Mouse (Mus musculus) lung, postnatal 0 days (tissue): ENCODE measurements around the gene Fam189a1. TPM values are rescaled to one million over a fixed set of nuclear protein-coding genes. Genes with fewer than 3 reads are reported as not detected.

Experiments used
- ATAC-seq: fragments of 200-750 bp; cut with Nextera tagmentation; 2 replicates; pipeline ENCODE4 v1.8.0; 2017; ENCODE audit warnings: moderate library complexity
- DNase-seq: peaks from one replicate; pipeline ENCODE4 v3.0.0-alpha.2; 2016; ENCODE audit warnings: low spot score
- H3K27ac ChIP-seq: fragments of 300-500 bp; sonication (generic); 2 replicates; pipeline ENCODE4 v1.5.1; 2014; ENCODE audit warnings: antibody characterized with exemption, mild to moderate bottlenecking, low read length, mixed read lengths
- H3K27me3 ChIP-seq: fragments of 300-500 bp; sonication (generic); replicated peaks from 2 replicates; pipeline ENCODE4 v1.6.1; 2014; ENCODE audit warnings: low read length, mixed read lengths; ENCODE audit not compliant: insufficient read depth
- H3K36me3 ChIP-seq: fragments of 300-500 bp; sonication (generic); 2 replicates; pipeline ENCODE4 v1.6.1; 2014; ENCODE audit warnings: low read length, mixed read lengths; ENCODE audit not compliant: insufficient read depth
- H3K4me1 ChIP-seq: fragments of 300-500 bp; sonication (generic); 2 replicates; pipeline ENCODE4 v1.6.1; 2014; ENCODE audit warnings: antibody characterized with exemption, low read depth, low read length, mixed read lengths; ENCODE audit not compliant: insufficient read depth
- H3K4me2 ChIP-seq: fragments of 300-500 bp; sonication (generic); replicated peaks from 2 replicates; pipeline ENCODE4 v1.6.1; 2014; ENCODE audit warnings: low read depth, mild to moderate bottlenecking, low read length, moderate library complexity, mixed read lengths
- H3K4me3 ChIP-seq: fragments of 300-500 bp; sonication (generic); 2 replicates; pipeline ENCODE4 v1.5.1; 2014; ENCODE audit warnings: low read depth, low read length
- H3K9ac ChIP-seq: fragments of 300-500 bp; sonication (generic); replicated peaks from 2 replicates; pipeline ENCODE4 v1.6.1; 2014; ENCODE audit warnings: low read depth, mild to moderate bottlenecking
- H3K9me3 ChIP-seq: fragments of 300-500 bp; sonication (generic); 2 replicates; pipeline ENCODE4 v1.6.1; 2016; ENCODE audit warnings: low read length, mixed read lengths
- CTCF ChIP-seq: IDR thresholded peaks from 2 replicates; pipeline ENCODE4 v1.5.1; 2016; ENCODE audit warnings: antibody characterized with exemption, mild to moderate bottlenecking
- EP300 ChIP-seq: IDR thresholded peaks from 2 replicates; pipeline ENCODE4 v1.6.1; 2016; ENCODE audit warnings: antibody characterized with exemption, mild to moderate bottlenecking, control low read depth
- WGBS: fragments of 180-500 bp; shearing (Covaris S2); extraction: QIAGEN DNeasy Blood & Tissue Kit; methylation state at CpG from one replicate; pipeline ENCODE4 v1.1.7; 2014; 5-methylcytosine and 5-hydroxymethylcytosine counted together
- polyA plus RNA-seq: library from polyadenylated mRNA; unstranded; fragments of >200 nt; fragmentation: Nextera tagmentation; extraction: Ambion mirVana; gene quantifications from 2 replicates; pipeline ENCODE4 v1.2.1, GENCODE M21; 2015

Fam189a1 gene
- polyA plus RNA-seq, 1 experiment from 2014 or later: 0.07 TPM

DNA sequence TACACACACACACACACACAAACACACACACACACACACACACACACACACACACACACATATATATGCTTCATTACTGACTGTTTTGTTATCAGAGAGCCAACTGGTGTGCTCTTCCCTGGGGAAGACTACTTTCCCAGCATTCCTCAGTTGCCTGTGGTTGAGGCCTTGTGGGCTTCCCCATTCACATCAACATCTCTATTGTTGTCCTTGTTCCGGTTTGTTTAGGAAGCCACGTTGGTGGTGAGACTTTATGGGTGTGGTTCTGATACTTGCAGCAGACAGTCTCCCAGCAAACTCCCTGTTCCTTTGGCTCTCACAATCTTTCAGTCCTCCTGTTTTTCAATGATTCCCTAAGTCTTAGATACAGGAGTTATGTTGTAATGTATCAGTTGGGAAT lies 204.2 kb downstream of the Fam189a1 start:
- no peak overlapping the region for H3K27ac ChIP-seq
- H3K4me2 ChIP-seq: no peak overlapping the region
- TF ChIP-seq EP300: no peak
- no peak for TF ChIP-seq CTCF
- DNase-seq: no peak
- H3K4me3 ChIP-seq: no peak overlapping the region
- no peaks in the 10 kb centered on the region for H3K36me3 ChIP-seq
- H3K9me3 ChIP-seq: no peaks in the 10 kb centered on the region
- H3K9ac ChIP-seq: no peak overlapping the region
- no peaks in the 10 kb centered on the region for H3K4me1 ChIP-seq
- 52% methylated on average over 2 of the region's 2 CpGs for WGBS
- ATAC-seq: no peak
- H3K27me3 ChIP-seq: no peaks in the 10 kb centered on the region

DNA sequence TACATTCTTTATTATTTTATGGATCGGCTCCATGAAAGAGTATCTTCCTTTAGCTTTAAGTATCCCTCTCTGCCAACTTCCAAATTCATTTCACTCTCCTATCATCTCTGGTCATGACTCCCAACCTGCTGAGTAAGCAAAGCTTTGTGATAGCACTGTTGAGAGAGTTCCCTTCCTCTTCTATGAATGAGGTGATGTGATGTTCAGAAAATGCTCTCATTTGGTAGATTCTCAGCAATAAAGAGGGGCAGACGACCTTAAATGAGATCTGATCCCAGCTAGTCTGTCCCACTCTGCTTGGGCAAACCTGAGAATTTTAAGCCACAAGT lies 205.6 kb downstream of the Fam189a1 start:
- TF ChIP-seq EP300 (no peak), CTCF (no peak)
- WGBS: 51% methylated on average over 2 of the region's 2 CpGs
- H3K9ac ChIP-seq: no peak overlapping the region
- DNase-seq (no peak), ATAC-seq (no peak)
- no peaks in the 10 kb centered on the region for H3K4me1 ChIP-seq
- no peak overlapping the region for H3K27ac ChIP-seq
- H3K4me2 ChIP-seq: no peak overlapping the region
- no peak overlapping the region for H3K4me3 ChIP-seq
- H3K36me3 ChIP-seq: no peaks in the 10 kb centered on the region
- no peaks in the 10 kb centered on the region for H3K9me3 ChIP-seq
- no peaks in the 10 kb centered on the region for H3K27me3 ChIP-seq

- no peak overlapping the region for H3K4me2 ChIP-seq
- no peak overlapping the region for H3K4me3 ChIP-seq
- TF ChIP-seq CTCF (peak; percentile 79), EP300 (no peak)
- no peaks in the 10 kb centered on the region for H3K27me3 ChIP-seq
- H3K36me3 ChIP-seq: no peaks in the 10 kb centered on the region
- DNase-seq (peak; percentile 32), ATAC-seq (no peak)
- 34% methylated on average over 12 of the region's 12 CpGs for WGBS
- no peak overlapping the region for H3K9ac ChIP-seq
- H3K4me1 ChIP-seq: no peaks in the 10 kb centered on the region
- H3K9me3 ChIP-seq: no peaks in the 10 kb centered on the region
- no peak overlapping the region for H3K27ac ChIP-seq
These were observed 206.2 kb downstream of the Fam189a1 start for GRCm38 (mm10) chr7:64949910-64950770.

DNA sequence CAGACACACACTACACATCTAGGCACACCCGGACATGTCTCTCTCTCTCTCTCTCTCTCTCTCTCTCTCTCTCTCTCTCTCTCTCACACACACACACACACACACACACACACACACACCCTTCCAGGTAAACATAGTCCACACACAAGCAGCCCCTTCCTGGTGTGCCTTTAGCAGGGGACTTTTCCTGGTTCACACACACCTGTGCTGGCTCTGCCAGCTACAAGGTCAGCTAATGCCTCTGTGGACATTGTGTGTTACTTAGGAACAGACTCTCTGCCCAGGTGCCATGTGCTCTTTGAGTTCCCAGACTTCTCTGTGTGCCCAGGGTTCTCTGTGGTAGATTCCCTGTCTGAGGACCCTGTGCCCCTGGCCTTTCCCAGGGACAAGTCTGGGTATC lies 206.9 kb downstream of the Fam189a1 start:
- no peaks in the 10 kb centered on the region for H3K36me3 ChIP-seq
- 47% methylated on average over 1 of the region's 1 CpGs for WGBS
- no peak overlapping the region for H3K4me3 ChIP-seq
- no peaks in the 10 kb centered on the region for H3K4me1 ChIP-seq
- ATAC-seq (no peak), DNase-seq (no peak)
- H3K9ac ChIP-seq: no peak overlapping the region
- no peak for TF ChIP-seq EP300
- TF ChIP-seq CTCF: no peak
- no peaks in the 10 kb centered on the region for H3K9me3 ChIP-seq
- no peaks in the 10 kb centered on the region for H3K27me3 ChIP-seq
- no peak overlapping the region for H3K4me2 ChIP-seq
- H3K27ac ChIP-seq: no peak overlapping the region

GRCm38 (mm10) chr7:64944686-64945085 lies 211.7 kb downstream of the Fam189a1 start:
- Histone ChIP-seq H3K4me2 (no peak overlapping the region), H3K9me3 (no peaks in the 10 kb centered on the region), H3K27me3 (no peaks in the 10 kb centered on the region), H3K4me1 (no peaks in the 10 kb centered on the region), H3K4me3 (no peak overlapping the region), H3K27ac (no peak overlapping the region), H3K9ac (no peak overlapping the region), H3K36me3 (no peaks in the 10 kb centered on the region)
- no peak for DNase-seq
- no peak for ATAC-seq
- TF ChIP-seq EP300 (no peak), CTCF (no peak)
- 69% methylated on average over 5 of the region's 5 CpGs for WGBS

DNA sequence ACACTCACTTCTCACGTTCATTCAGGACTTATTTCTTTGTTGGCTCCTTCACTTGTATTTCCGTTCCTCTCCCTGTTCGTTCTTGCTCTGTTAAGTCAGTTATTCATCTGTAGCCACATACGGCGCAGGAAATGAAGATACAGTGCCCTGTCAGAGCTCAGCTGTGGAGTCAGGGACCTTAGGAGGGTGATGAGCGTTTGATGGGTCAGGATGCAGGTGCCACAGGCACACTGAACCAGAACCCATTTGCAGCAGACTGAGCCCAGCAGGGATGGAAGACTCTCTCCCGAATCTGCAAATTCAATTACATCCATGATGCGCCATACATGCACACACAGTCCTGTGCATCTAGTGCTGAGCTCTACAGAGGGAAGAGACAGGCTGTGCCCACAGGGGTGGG lies 212.2 kb downstream of the Fam189a1 start:
- no peak for DNase-seq
- ATAC-seq: no peak
- Histone ChIP-seq H3K36me3 (no peaks in the 10 kb centered on the region), H3K9me3 (no peaks in the 10 kb centered on the region), H3K4me2 (no peak overlapping the region), H3K9ac (no peak overlapping the region), H3K4me3 (no peak overlapping the region), H3K27ac (no peak overlapping the region), H3K4me1 (no peaks in the 10 kb centered on the region), H3K27me3 (no peaks in the 10 kb centered on the region)
- WGBS: 78% methylated on average over 8 of the region's 8 CpGs
- TF ChIP-seq CTCF: no peak
- no peak for TF ChIP-seq EP300
